Mouse (Mus musculus): ENCODE results near the gene Mrps11. TPM values are rescaled to one million over a fixed set of nuclear protein-coding genes. Genes with fewer than 3 reads are reported as not detected.
A peak's percentile ranks its signal among the peaks of the same experiment; 100 is the strongest.

Mrps11 gene
- polyA plus RNA-seq, 1 experiment from 2014 or later = 59.0 TPM

GRCm38 (mm10) chr7:78791359-78792222, 8.7 kb downstream of the Mrps11 start:
- Histone ChIP-seq H3K4me3 (ENCODE audit: low read length) (no peak overlapping the region), H3K27ac (ENCODE audit: low read length) (no peak overlapping the region), H3K4me2 (ENCODE audit: low read depth, low read length) (no peak overlapping the region), H3K36me3 (ENCODE audit: control insufficient read depth, insufficient read depth) (peaks cover 26% of the 10 kb centered on the region), H3K9ac (ENCODE audit: low read length) (no peak overlapping the region), H3K9me3 (replicated peaks; ENCODE audit: control insufficient read depth, low read length) (no peaks in the 10 kb centered on the region), H3K4me1 (ENCODE audit: control insufficient read depth, insufficient read depth, low read length) (peaks cover 16% of the 10 kb centered on the region), H3K27me3 (ENCODE audit: control insufficient read depth, insufficient read depth, low read length) (no peaks in the 10 kb centered on the region)
- 77% methylated on average over 15 of the region's 15 CpGs for WGBS
- 0 out of 2 replicates have a peak, but pooled peaks have one; percentile 23 for ATAC-seq (replicated peaks; ENCODE audit: extremely low read depth, insufficient read depth, low FRiP score)

DNA sequence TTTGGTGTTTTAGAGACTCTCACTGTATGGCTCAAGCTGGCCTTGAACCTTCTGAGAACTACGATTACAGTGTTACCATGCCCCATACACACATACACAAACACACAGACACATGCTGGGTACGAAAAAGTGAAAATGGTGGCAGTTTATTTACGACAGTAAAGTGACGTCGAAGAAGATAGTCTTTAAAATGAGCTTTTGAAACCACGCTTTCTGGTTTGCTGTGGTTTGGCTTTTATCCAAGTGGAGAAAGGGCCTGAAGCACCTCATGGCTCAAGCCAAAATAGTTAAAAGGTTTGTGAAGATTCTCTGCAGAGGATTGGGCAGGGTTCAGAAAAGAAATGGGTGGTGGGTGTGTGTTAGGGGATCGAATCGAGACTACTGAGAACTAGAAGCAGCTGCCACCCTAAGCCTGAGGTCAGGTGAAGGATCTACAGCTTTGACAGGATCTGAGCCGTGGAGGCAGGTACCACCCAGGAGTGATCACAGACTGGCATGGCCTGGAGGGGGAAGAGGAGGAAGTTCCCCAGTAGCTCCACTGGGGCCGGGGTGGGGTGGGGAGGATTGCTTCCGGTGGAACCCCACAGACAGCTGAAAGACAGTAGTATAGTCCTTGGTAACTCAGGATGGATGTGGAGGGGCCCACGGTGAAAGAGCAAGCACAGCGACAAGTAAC, 11.1 kb downstream of the Mrps11 start:
- 0 out of 2 replicates have a peak, but pooled peaks have one; percentile 8 for ATAC-seq (replicated peaks; ENCODE audit: extremely low read depth, insufficient read depth, low FRiP score)
- H3K4me1 ChIP-seq (ENCODE audit: control insufficient read depth, insufficient read depth, low read length) = peaks cover 16% of the 10 kb centered on the region
- H3K27me3 ChIP-seq (ENCODE audit: control insufficient read depth, insufficient read depth, low read length) = 0 out of 2 replicates have a peak, but pooled peaks cover 2% of the 10 kb centered on the region
- no peak overlapping the region for H3K9ac ChIP-seq (ENCODE audit: low read length)
- H3K27ac ChIP-seq (ENCODE audit: low read length) = peak overlapping the region; percentile 53
- no peaks in the 10 kb centered on the region for H3K9me3 ChIP-seq (replicated peaks; ENCODE audit: control insufficient read depth, low read length)
- no peak overlapping the region for H3K4me3 ChIP-seq (ENCODE audit: low read length)
- H3K4me2 ChIP-seq (ENCODE audit: low read depth, low read length) = no peak overlapping the region
- WGBS = 75% methylated on average over 13 of the region's 13 CpGs
- peaks cover 19% of the 10 kb centered on the region for H3K36me3 ChIP-seq (ENCODE audit: control insufficient read depth, insufficient read depth)

DNA sequence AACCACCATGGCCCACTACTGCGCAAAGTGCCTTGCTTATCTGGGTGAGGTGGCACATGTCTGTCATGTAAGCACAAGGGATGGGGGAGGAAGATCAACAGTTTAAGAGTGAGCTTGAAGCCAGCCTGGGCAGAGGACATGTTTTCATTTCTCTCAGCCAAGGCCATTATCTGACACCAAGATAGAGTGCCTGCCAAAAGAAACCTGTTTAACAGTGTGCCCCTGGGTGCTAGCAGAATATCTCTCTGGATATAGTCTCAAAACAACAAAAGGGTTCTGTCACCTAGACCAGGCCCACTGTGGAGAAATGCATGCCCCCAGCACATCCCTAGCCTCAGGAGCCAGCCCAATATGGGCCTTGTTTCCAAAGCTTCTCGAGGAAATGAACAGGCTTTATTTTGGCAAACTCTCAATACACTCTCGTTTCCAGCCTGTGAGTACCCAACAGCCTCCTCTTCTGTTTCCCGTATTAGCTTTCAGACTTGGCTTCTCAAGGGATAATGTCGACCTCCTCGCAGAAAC, 11.7 kb downstream of the Mrps11 start:
- H3K4me3 ChIP-seq (ENCODE audit: low read length) = no peak overlapping the region
- no peaks in the 10 kb centered on the region for H3K9me3 ChIP-seq (replicated peaks; ENCODE audit: control insufficient read depth, low read length)
- peak; percentile 59 for ATAC-seq (replicated peaks; ENCODE audit: extremely low read depth, insufficient read depth, low FRiP score)
- H3K27ac ChIP-seq (ENCODE audit: low read length) = peak overlapping the region; percentile 53
- H3K9ac ChIP-seq (ENCODE audit: low read length) = no peak overlapping the region
- peaks cover 16% of the 10 kb centered on the region for H3K4me1 ChIP-seq (ENCODE audit: control insufficient read depth, insufficient read depth, low read length)
- H3K4me2 ChIP-seq (ENCODE audit: low read depth, low read length) = no peak overlapping the region
- WGBS = 34% methylated on average over 6 of the region's 6 CpGs
- peaks cover 13% of the 10 kb centered on the region for H3K36me3 ChIP-seq (ENCODE audit: control insufficient read depth, insufficient read depth)
- 0 out of 2 replicates have a peak, but pooled peaks cover 2% of the 10 kb centered on the region for H3K27me3 ChIP-seq (ENCODE audit: control insufficient read depth, insufficient read depth, low read length)

- 87% methylated on average over 3 of the region's 3 CpGs for WGBS
These were observed 13.7 kb downstream of the Mrps11 start for GRCm38 (mm10) chr7:78796624-78797023.

DNA sequence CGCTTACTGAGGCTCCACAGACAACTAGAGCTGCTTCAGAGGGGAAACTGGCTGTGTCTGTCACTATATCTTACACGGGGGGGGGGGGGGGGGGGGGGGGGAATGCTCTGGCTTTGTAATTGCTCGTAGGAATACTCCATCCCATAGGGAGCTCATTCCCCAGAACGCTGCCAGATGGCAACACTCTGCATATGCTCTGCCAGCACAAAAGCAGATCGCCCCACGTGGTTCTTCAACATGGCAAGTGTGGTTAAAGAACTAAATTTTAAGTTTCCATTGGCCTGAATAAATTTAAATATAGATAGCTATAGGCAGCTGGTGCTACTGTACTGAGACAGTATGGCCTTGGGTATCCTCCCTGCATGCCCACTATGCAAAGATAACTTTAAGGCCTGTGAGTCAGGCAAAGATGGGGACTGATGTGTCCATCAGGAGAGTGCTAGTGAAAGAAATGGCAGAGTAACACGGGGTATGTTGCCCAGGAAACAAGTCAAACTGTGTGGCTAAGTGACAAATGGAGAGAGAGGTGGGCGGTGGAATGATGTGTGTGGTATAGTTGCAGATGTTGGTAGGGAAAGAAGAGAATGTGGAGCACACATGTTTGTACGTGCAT, 15.0 kb downstream of the Mrps11 start:
- Histone ChIP-seq H3K4me2 (ENCODE audit: low read depth, low read length) (no peak overlapping the region), H3K27me3 (ENCODE audit: control insufficient read depth, insufficient read depth, low read length) (0 out of 2 replicates have a peak, but pooled peaks cover 2% of the 10 kb centered on the region), H3K36me3 (ENCODE audit: control insufficient read depth, insufficient read depth) (no peaks in the 10 kb centered on the region), H3K4me3 (ENCODE audit: low read length) (no peak overlapping the region), H3K9me3 (replicated peaks; ENCODE audit: control insufficient read depth, low read length) (no peaks in the 10 kb centered on the region), H3K9ac (ENCODE audit: low read length) (no peak overlapping the region), H3K27ac (ENCODE audit: low read length) (no peak overlapping the region), H3K4me1 (ENCODE audit: control insufficient read depth, insufficient read depth, low read length) (peaks cover 16% of the 10 kb centered on the region)
- WGBS = 65% methylated on average over 8 of the region's 9 CpGs
- no peak for ATAC-seq (replicated peaks; ENCODE audit: extremely low read depth, insufficient read depth, low FRiP score)

More at GRCm38 (mm10) chr7:78796624-78797023, 13.7 kb downstream of the Mrps11 start:
- no peak for ATAC-seq (replicated peaks; ENCODE audit: extremely low read depth, insufficient read depth, low FRiP score)
- H3K9ac ChIP-seq (ENCODE audit: low read length) = no peak overlapping the region
- no peaks in the 10 kb centered on the region for H3K36me3 ChIP-seq (ENCODE audit: control insufficient read depth, insufficient read depth)
- no peaks in the 10 kb centered on the region for H3K9me3 ChIP-seq (replicated peaks; ENCODE audit: control insufficient read depth, low read length)
- H3K27me3 ChIP-seq (ENCODE audit: control insufficient read depth, insufficient read depth, low read length) = 0 out of 2 replicates have a peak, but pooled peaks cover 2% of the 10 kb centered on the region
- H3K4me3 ChIP-seq (ENCODE audit: low read length) = no peak overlapping the region
- peaks cover 16% of the 10 kb centered on the region for H3K4me1 ChIP-seq (ENCODE audit: control insufficient read depth, insufficient read depth, low read length)
- no peak overlapping the region for H3K4me2 ChIP-seq (ENCODE audit: low read depth, low read length)
- H3K27ac ChIP-seq (ENCODE audit: low read length) = no peak overlapping the region

GRCm38 (mm10) chr7:78799730-78800496, 17.0 kb downstream of the Mrps11 start:
- no peak overlapping the region for H3K27ac ChIP-seq (ENCODE audit: low read length)
- no peak overlapping the region for H3K9ac ChIP-seq (ENCODE audit: low read length)
- H3K4me1 ChIP-seq (ENCODE audit: control insufficient read depth, insufficient read depth, low read length) = peaks cover 6% of the 10 kb centered on the region
- H3K9me3 ChIP-seq (replicated peaks; ENCODE audit: control insufficient read depth, low read length) = no peaks in the 10 kb centered on the region
- WGBS = 61% methylated on average over 9 of the region's 9 CpGs
- no peak overlapping the region for H3K4me2 ChIP-seq (ENCODE audit: low read depth, low read length)
- ATAC-seq (replicated peaks; ENCODE audit: extremely low read depth, insufficient read depth, low FRiP score) = no peak
- H3K27me3 ChIP-seq (ENCODE audit: control insufficient read depth, insufficient read depth, low read length) = 0 out of 2 replicates have a peak, but pooled peaks cover 2% of the 10 kb centered on the region
- no peak overlapping the region for H3K4me3 ChIP-seq (ENCODE audit: low read length)
- H3K36me3 ChIP-seq (ENCODE audit: control insufficient read depth, insufficient read depth) = no peaks in the 10 kb centered on the region

GRCm38 (mm10) chr7:78803841-78804240, 20.9 kb downstream of the Mrps11 start:
- H3K27ac ChIP-seq (ENCODE audit: low read length) = no peak overlapping the region

DNA sequence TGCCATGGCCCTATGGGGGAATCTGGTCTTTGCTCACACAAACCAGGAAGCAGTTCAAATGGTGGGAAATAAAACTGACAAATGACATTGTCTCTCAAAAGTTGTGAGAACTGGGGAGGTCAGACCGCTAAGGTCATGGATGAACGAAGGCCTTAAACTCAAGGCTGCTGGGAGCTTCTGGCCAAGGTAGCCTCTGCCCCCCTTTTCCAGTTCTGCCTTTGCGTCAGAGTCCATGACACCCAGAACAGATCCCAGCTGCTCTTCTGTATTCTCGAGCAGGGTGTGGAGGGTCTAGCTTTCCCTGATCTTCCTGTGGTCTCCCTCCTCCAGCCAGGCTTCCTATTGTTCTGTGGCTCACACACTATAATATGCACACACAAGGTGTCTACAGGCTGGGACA, 24.3 kb downstream of the Mrps11 start:
- Histone ChIP-seq H3K4me1 (ENCODE audit: control insufficient read depth, insufficient read depth, low read length) (no peaks in the 10 kb centered on the region), H3K36me3 (ENCODE audit: control insufficient read depth, insufficient read depth) (no peaks in the 10 kb centered on the region), H3K27ac (ENCODE audit: low read length) (no peak overlapping the region), H3K9me3 (replicated peaks; ENCODE audit: control insufficient read depth, low read length) (no peaks in the 10 kb centered on the region), H3K27me3 (ENCODE audit: control insufficient read depth, insufficient read depth, low read length) (no peaks in the 10 kb centered on the region), H3K4me2 (ENCODE audit: low read depth, low read length) (no peak overlapping the region), H3K9ac (ENCODE audit: low read length) (no peak overlapping the region), H3K4me3 (ENCODE audit: low read length) (no peak overlapping the region)
- WGBS = 58% methylated on average over 4 of the region's 4 CpGs
- no peak for ATAC-seq (replicated peaks; ENCODE audit: extremely low read depth, insufficient read depth, low FRiP score)

More at GRCm38 (mm10) chr7:78803841-78804240, 20.9 kb downstream of the Mrps11 start:
- Histone ChIP-seq H3K4me3 (ENCODE audit: low read length) (no peak overlapping the region), H3K9me3 (replicated peaks; ENCODE audit: control insufficient read depth, low read length) (no peaks in the 10 kb centered on the region), H3K27me3 (ENCODE audit: control insufficient read depth, insufficient read depth, low read length) (no peaks in the 10 kb centered on the region), H3K36me3 (ENCODE audit: control insufficient read depth, insufficient read depth) (no peaks in the 10 kb centered on the region), H3K4me1 (ENCODE audit: control insufficient read depth, insufficient read depth, low read length) (no peaks in the 10 kb centered on the region), H3K4me2 (ENCODE audit: low read depth, low read length) (no peak overlapping the region), H3K9ac (ENCODE audit: low read length) (no peak overlapping the region)
- 49% methylated on average over 3 of the region's 3 CpGs for WGBS
- ATAC-seq (replicated peaks; ENCODE audit: extremely low read depth, insufficient read depth, low FRiP score) = 0 out of 2 replicates have a peak, but pooled peaks have one; percentile 32
